Mouse (Mus musculus): Measurements from ENCODE around the gene Prr11.
"Not testable (repeated sequence)": the region's sequence is repeated elsewhere in the genome, so short reads cannot be mapped to it uniquely, and the experiment has no call there.

Gene Prr11

DNA sequence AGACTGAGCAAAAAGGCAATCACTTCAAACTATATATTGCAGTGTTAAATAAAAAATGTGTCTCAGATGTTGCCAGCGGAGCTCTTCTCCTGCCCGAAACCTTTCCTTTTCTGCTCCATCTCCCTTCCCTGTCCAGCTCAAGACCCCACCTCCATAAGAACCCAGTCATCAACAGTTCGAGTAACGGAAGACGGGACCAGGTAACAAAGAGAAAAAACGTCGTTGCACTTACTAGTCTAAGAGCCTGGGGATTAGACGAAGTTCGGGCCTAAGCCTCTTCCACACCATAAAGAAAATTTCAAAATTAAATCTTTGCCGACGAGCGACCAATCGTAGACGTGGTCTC is at the start of gene Prr11:
Gene Prr11 (minus strand): TSS at position 300 of the 346 bp plus-strand sequence.
- DNase-seq = no peak

DNA sequence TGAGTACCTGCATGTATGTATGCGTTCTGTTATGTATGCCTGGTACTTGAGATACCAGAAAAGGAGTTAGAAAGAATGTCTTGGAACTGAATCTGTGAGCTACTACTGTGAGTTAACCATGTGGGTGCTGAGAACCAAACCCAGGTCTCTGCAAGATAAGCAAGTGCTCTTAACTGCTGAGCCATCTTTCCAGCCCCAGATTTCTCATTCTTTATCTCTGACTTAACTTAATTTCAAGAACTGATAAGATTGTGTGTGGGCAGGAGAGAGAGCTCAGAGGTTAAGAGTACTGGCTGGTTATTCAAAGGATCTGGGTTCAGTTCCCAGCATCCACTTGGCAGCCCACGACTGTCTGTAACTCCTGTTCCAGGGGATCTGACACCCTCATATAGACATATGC is 49.5 kb upstream of the Prr11 start:
- DNase-seq = no peak

DNA sequence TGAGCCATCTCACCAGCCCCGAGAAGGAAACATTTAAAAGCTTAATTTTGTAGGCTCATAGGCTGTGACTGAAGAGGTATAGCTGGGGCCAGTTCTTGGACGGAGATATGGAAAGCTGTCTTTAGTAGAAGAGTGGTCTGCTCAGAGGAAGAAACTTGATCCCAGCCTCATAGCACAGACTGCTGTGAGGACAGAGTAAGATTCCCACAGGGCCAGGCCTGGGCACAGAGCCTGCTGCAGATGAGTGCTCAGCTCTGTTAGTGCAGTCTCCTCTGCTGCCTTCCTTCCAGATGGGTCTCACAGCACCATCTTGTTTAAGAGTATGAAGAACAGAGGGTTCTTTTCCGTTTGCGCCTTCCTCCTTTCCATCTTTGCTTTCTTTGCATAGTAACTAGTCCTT is 27.7 kb upstream of the Prr11 start:
- no peak for DNase-seq

GRCm38 (mm10) chr11:87126824-87127816 is 18.6 kb upstream of the Prr11 start, which contains the start of gene Trim37:
Gene Trim37, plus strand, starts transcription at chr11:87127077.
- peak; percentile 90 for DNase-seq

DNA sequence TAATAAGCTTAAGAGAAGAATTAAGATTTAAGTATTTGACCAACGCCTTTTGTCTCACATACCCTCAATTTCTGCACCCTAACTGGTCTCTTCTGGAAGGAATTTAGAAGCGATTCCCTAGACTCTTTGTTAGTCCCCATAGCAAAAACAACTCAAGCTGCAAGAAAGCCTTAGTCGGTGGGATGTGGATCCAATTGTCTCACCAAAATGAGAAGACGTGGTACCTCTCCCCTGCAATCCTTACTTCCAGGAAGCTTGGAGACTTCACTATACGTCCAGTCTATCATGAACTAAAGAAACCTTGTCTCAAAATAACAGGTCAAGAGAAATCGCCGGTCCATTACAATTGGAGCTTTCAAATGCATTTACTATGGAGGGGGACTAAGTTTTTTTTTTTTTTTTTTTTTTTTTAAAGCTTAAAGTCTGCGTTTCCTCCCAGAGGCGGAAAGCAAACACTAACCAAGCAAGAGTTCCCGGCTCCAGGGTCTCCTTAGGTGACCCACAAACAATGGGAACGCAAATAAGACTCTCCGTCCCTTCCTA is 17.8 kb upstream of the Prr11 start:
- no peak for DNase-seq

DNA sequence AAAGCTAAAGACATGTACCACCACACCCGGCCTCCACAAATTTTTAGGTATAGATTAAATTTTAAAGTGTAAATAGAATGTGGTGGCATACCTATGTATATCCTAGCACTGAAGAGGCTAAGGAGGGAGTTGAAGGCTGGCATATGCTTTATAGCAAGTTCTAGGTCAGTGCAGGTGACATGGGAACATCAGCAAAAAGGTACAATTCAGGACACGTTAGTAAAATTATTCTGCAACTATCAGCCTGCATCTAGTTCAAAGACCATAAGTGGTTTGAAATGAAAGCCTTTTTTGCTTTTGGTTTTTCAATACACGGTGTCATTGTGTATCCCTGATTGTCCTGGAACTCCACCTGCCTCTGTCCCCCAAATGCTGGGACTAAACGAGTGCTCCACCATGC is 17.1 kb upstream of the Prr11 start:
- no peak for DNase-seq

DNA sequence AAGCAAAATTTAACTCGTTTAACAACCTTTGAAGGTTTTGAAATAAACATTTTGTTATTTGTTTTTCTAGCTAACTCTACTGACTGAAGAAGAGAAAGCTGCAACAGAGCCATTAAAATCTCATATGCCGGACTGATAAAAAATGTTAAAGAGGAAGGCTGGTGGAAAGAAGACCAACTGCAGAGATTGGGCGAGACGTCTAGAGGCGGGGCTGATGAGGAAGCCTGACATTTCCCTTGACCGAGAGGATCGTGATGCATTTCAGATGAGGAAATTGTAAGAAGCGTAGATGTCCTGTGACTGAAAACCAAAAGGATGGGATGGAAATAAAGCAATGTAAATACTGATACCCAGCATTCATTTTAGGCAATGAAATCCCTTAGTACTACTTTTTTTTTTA is 13.4 kb upstream of the Prr11 start:
- DNase-seq = no peak

- DNase-seq = no peak
Measured at GRCm38 (mm10) chr11:87110172-87110909, 1.8 kb upstream of the Prr11 start.

- DNase-seq = peak; percentile 29
Measured at GRCm38 (mm10) chr11:87109519-87110171, 1.1 kb upstream of the Prr11 start.

DNA sequence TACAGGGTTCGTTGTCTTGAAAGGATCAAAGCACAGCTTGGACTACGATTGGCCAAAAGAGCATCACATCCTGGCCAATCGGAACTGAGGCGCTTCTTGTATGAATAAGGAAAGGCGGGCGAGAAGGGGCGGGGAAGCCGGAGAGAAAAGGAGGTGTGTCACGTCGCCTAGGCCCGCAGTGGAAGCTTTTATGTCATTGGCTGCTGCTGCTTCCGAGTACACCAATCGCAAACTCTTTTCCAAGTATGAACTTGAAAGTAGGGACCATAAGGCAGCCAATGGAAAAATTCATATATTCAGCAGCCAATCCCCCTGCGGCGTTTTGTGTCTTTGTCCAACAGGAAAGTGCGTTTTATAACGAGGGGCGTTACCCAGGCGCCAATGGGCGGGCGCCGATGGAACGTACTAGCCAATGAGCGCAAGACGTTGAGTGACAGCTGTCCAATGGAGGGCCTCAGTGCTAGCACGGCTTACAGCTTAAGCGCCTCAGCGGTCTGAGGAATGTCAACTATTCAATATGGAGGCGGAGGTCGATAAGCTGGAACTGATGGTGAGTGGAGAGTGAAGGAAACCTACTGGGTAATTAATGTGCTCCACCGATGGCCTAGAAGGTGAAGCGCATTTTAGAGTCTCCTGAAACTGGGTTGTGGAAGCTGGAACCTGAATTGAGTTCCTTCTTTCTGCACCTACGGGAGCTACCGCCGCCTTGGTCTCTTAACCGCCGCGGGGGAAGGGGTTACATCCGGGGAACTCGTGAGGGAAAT is 429 bp upstream of the Prr11 start, which contains the start of gene Ska2:
Gene Ska2 (plus strand): TSS at position 480 of the 764 bp plus-strand sequence.
- DNase-seq = peak; percentile 98

DNA sequence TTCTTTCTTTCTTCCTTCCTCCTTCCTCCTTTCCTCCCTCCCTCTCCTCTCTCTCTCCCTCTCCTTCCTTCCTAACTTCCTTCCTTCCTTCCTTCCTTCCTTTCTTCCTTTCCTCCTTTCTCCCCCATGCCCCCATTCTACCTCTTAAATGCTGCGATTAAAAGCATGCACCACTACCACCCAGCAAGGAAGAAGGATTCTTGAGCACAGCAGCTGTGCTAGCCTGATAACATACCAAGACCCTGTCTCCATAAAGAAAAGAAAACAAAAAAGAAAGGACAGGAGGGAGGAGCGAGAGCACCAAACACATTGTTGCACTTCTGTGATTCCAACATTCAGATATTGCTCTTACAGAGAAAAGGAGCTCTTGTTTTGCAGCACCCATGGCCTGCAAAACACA is 21.4 kb downstream of the Prr11 start:
- no peak for DNase-seq

GRCm38 (mm10) chr11:87086290-87086984 is 22.1 kb downstream of the Prr11 start, which contains the start of gene Smg8:
Gene Smg8, minus strand, starts transcription at chr11:87086774.
- peak; percentile 89 for DNase-seq

DNA sequence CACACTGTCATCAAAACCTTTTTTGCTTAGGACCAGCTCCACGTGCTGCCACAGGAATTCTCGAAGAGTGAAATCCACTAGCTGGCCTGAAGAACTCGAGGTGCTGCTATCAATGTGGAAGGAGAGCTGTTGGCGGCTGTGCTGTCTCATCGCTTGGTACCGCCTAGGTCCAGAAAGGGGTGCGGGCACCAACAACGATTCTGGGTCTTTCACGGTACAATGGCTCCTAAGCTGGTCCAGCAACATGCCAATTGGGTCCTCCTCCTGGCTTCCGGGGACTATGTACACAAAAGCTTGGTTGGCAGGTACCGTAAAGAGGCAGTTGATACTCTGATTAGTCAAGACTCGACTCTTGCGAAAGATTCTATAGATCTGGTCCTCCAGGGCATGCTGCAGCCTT is 23.0 kb downstream of the Prr11 start:
- no peak for DNase-seq

DNA sequence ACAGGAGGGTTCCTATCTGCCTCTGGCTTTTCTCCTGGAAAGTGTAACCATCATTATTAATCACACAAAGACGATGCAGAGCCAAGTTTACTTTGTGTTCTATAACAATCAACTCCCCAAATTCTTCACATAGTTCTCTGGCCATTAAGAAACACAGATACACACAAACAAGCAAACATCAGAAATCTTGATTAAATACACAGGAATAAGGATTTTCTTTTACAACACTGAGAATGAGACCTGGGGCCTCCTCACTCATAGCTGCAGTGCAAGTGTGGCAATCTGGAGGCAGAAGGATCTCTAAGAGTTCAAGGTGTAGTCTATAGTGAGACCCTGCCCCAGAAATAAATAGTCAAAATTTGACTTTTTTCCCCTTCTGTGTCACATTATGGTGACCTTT is 24.8 kb downstream of the Prr11 start:
- no peak for DNase-seq

DNA sequence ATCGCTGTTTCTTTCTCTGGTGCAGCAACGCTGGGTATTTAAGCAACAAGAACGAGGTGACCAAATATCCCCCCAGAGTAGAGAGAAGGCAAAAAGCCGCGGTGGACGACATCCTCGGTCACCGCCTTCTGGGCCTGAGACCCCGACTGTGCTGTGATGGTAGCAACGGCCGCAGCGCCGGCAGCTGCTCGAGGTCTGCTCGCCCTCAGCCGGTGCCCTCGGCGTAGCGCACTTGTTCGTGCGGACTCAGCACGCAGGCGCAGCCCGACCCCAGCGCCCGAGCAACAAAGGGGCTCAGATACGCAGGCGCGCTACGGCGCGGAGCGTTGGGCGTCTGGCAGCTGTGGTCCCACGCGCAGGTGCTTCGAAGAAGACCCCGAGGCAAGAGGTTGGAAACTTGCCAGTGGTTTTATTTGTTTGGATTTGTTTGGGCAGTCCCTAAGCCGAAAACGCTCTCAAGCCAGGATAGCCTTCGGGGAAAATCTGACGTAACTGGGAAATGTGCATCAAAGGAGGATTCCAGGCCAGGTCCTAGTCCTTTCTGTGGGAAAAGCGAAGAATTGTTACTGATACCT is 34.6 kb downstream of the Prr11 start, which contains the start of gene Gdpd1:
Gene Gdpd1 (minus strand): TSS at position 197 of the 575 bp plus-strand sequence.
- peak; percentile 89 for DNase-seq

DNA sequence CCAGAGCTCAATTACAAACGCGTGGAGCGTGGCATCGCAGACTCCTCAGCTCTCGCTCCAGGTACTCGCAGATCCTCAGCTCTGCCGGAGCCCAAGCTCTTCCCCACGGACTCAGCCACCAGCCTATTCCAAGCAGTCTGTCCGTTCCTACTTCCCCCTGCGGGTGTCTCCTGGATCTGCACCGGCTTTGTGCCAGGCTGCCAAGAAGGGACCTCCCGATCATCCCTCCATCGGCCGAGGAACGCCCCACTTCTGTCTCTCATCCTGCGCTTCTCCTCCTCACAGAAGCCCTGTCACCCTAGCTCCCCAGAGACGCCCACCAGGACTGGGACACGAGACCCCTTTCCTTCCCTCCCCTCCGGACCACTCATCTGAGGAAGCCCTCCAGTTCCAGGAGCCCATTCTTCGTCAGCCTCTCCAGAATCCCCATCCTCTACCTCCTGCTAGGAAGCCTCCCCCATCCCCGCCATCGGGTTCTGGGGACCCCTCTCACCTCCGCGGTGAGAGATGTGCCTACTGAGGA is 35.1 kb downstream of the Prr11 start:
- peak; percentile 73 for DNase-seq

- no peak for DNase-seq
Measured at GRCm38 (mm10) chr11:87062087-87062486, 46.4 kb downstream of the Prr11 start.

- DNase-seq = no peak
Measured at GRCm38 (mm10) chr11:87060410-87060809, 48.1 kb downstream of the Prr11 start.

- DNase-seq = no peak
Measured at GRCm38 (mm10) chr11:87056286-87056685, 52.2 kb downstream of the Prr11 start.

DNA sequence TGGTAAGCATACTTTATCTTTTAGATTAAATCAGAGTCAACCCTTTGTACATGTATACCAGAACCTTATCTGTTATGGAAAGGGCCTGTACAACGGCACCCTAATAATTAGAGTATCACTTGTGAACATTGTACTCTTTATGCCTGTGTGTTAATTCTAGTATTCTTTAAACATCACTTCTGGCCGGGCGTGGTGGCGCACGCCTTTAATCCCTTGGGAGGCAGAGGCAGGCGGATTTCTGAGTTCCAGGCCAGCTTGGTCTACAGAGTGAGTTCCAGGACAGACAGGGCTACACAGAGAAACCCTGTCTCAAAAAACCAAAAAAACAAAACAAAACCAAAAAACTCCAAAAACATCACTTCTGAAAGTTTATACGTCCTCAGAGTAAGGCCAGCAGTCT is 59.6 kb downstream of the Prr11 start:
- not testable (repeated sequence) for DNase-seq

- peak; percentile 28 for DNase-seq
Measured at GRCm38 (mm10) chr11:87046968-87047367, 61.5 kb downstream of the Prr11 start.
